Mouse (Mus musculus) midbrain, embryonic 16.5 days (tissue): ENCODE measurements around the gene Epha3. TPM values are rescaled to one million over a fixed set of nuclear protein-coding genes. Genes with fewer than 3 reads are reported as not detected.

Experiments
- ATAC-seq: fragments of 200-750 bp; cut with Nextera tagmentation; 2 replicates; pipeline ENCODE4 v1.8.0; 2017; ENCODE audit warnings: moderate TSS enrichment
- H3K27ac ChIP-seq: fragments of 300-500 bp; sonication (generic); 2 replicates; pipeline ENCODE4 v1.5.1; 2014; ENCODE audit warnings: mild to moderate bottlenecking, low read length, mixed read lengths
- H3K27me3 ChIP-seq: fragments of 300-500 bp; sonication (generic); 2 replicates; pipeline ENCODE4 v1.6.1; 2014; ENCODE audit warnings: low read depth, low read length, mixed read lengths; ENCODE audit not compliant: control insufficient read depth, insufficient read depth
- H3K36me3 ChIP-seq: fragments of 300-500 bp; sonication (generic); 2 replicates; pipeline ENCODE4 v1.6.1; 2014; ENCODE audit warnings: mild to moderate bottlenecking, low read length, moderate library complexity, mixed read lengths; ENCODE audit not compliant: control insufficient read depth, insufficient read depth
- H3K4me1 ChIP-seq: fragments of 300-500 bp; sonication (generic); 2 replicates; pipeline ENCODE4 v1.6.1; 2014; ENCODE audit warnings: mild to moderate bottlenecking, low read length, mixed read lengths; ENCODE audit not compliant: control insufficient read depth, insufficient read depth
- H3K4me2 ChIP-seq: fragments of 300-500 bp; sonication (generic); 2 replicates; pipeline ENCODE4 v1.6.1; 2014; ENCODE audit warnings: mild to moderate bottlenecking, low read length, mixed read lengths
- H3K4me3 ChIP-seq: fragments of 300-500 bp; sonication (generic); 2 replicates; pipeline ENCODE4 v1.5.1; 2014; ENCODE audit warnings: low read depth, mild to moderate bottlenecking, low read length, moderate library complexity, mixed read lengths
- H3K9ac ChIP-seq: fragments of 300-500 bp; sonication (generic); 2 replicates; pipeline ENCODE4 v1.6.1; 2014; ENCODE audit warnings: low read depth, low read length, mixed read lengths
- H3K9me3 ChIP-seq: fragments of 300-500 bp; sonication (generic); replicated peaks from 2 replicates; pipeline ENCODE4 v1.6.1; 2014; ENCODE audit warnings: mild to moderate bottlenecking, low read length, mixed read lengths; ENCODE audit not compliant: control insufficient read depth, poor library complexity, severe bottlenecking
- WGBS: fragments of 180-500 bp; shearing (Covaris S2); extraction: QIAGEN DNeasy Blood & Tissue Kit; methylation state at CpG from one replicate; pipeline ENCODE4 v1.1.7; 2014; 5-methylcytosine and 5-hydroxymethylcytosine counted together
- polyA plus RNA-seq: library from polyadenylated mRNA; unstranded; fragments of >200 nt; fragmentation: Nextera tagmentation; extraction: Ambion mirVana; gene quantifications from 2 replicates; pipeline ENCODE4 v1.2.1, GENCODE M21; 2015

Epha3 gene
- polyA plus RNA-seq, 1 experiment from 2014 or later, result 16.8 TPM

- Histone ChIP-seq H3K27me3 (no peaks in the 10 kb centered on the region), H3K4me2 (no peak overlapping the region), H3K9ac (no peak overlapping the region), H3K9me3 (no peaks in the 10 kb centered on the region), H3K4me1 (no peaks in the 10 kb centered on the region), H3K4me3 (no peak overlapping the region), H3K27ac (no peak overlapping the region), H3K36me3 (no peaks in the 10 kb centered on the region)
- no peak for ATAC-seq
- 94% methylated on average over 2 of the region's 2 CpGs for WGBS
These were observed 21.1 kb downstream of the Epha3 start for GRCm38 (mm10) chr16:63842911-63843310.

GRCm38 (mm10) chr16:63837466-63837865, 26.5 kb downstream of the Epha3 start:
- no peaks in the 10 kb centered on the region for H3K36me3 ChIP-seq
- no peaks in the 10 kb centered on the region for H3K27me3 ChIP-seq
- H3K4me1 ChIP-seq, result no peaks in the 10 kb centered on the region
- ATAC-seq, result no peak
- no peaks in the 10 kb centered on the region for H3K9me3 ChIP-seq
- no peak overlapping the region for H3K4me2 ChIP-seq
- H3K9ac ChIP-seq, result no peak overlapping the region
- H3K4me3 ChIP-seq, result no peak overlapping the region
- no peak overlapping the region for H3K27ac ChIP-seq

- H3K36me3 ChIP-seq, result no peaks in the 10 kb centered on the region
- no peaks in the 10 kb centered on the region for H3K9me3 ChIP-seq
- no peak overlapping the region for H3K27ac ChIP-seq
- no peak for ATAC-seq
- no peak overlapping the region for H3K9ac ChIP-seq
- no peaks in the 10 kb centered on the region for H3K27me3 ChIP-seq
- no peak overlapping the region for H3K4me2 ChIP-seq
- WGBS, result 44% methylated on average over 2 of the region's 2 CpGs
- no peak overlapping the region for H3K4me3 ChIP-seq
- peaks cover 6% of the 10 kb centered on the region; the same call in 1 of the 2 replicates for H3K4me1 ChIP-seq
These were observed 42.8 kb downstream of the Epha3 start for GRCm38 (mm10) chr16:63821164-63821563.

GRCm38 (mm10) chr16:63817606-63818005, 46.4 kb downstream of the Epha3 start:
- 38% methylated on average over 6 of the region's 6 CpGs for WGBS
- Histone ChIP-seq H3K4me2 (0 out of 2 replicates have a peak overlapping the region, but pooled peaks have one; percentile 8), H3K36me3 (no peaks in the 10 kb centered on the region)

GRCm38 (mm10) chr16:63816672-63817071, 47.3 kb downstream of the Epha3 start:
- no peaks in the 10 kb centered on the region for H3K36me3 ChIP-seq
- no peak overlapping the region for H3K27ac ChIP-seq
- H3K27me3 ChIP-seq, result no peaks in the 10 kb centered on the region
- H3K4me3 ChIP-seq, result no peak overlapping the region
- WGBS, result 14% methylated on average over 1 of the region's 1 CpGs
- no peak for ATAC-seq
- peaks cover 6% of the 10 kb centered on the region; the same call in 1 of the 2 replicates for H3K4me1 ChIP-seq
- H3K9me3 ChIP-seq, result no peaks in the 10 kb centered on the region
- H3K4me2 ChIP-seq, result no peak overlapping the region
- no peak overlapping the region for H3K9ac ChIP-seq

More at GRCm38 (mm10) chr16:63817606-63818005, 46.4 kb downstream of the Epha3 start:
- H3K4me1 ChIP-seq, result peaks cover 6% of the 10 kb centered on the region; the same call in 1 of the 2 replicates
- H3K9me3 ChIP-seq, result no peaks in the 10 kb centered on the region
- H3K27me3 ChIP-seq, result no peaks in the 10 kb centered on the region
- no peak overlapping the region; the same call in 1 of the 2 replicates for H3K27ac ChIP-seq
- H3K9ac ChIP-seq, result no peak overlapping the region
- H3K4me3 ChIP-seq, result no peak overlapping the region
- ATAC-seq, result no peak; the same call in 1 of the 2 replicates

GRCm38 (mm10) chr16:63809871-63810270, 54.1 kb downstream of the Epha3 start:
- no peaks in the 10 kb centered on the region for H3K4me1 ChIP-seq

GRCm38 (mm10) chr16:63808991-63809390, 55.0 kb downstream of the Epha3 start:
- no peak overlapping the region for H3K27ac ChIP-seq
- no peaks in the 10 kb centered on the region for H3K36me3 ChIP-seq
- H3K9ac ChIP-seq, result no peak overlapping the region
- ATAC-seq, result no peak
- no peaks in the 10 kb centered on the region for H3K9me3 ChIP-seq
- H3K4me2 ChIP-seq, result no peak overlapping the region
- no peak overlapping the region for H3K4me3 ChIP-seq
- H3K27me3 ChIP-seq, result no peaks in the 10 kb centered on the region
- no peaks in the 10 kb centered on the region for H3K4me1 ChIP-seq

More at GRCm38 (mm10) chr16:63809871-63810270, 54.1 kb downstream of the Epha3 start:
- no peak overlapping the region for H3K27ac ChIP-seq
- 68% methylated on average over 5 of the region's 5 CpGs for WGBS
- no peaks in the 10 kb centered on the region for H3K9me3 ChIP-seq
- H3K27me3 ChIP-seq, result no peaks in the 10 kb centered on the region
- H3K36me3 ChIP-seq, result no peaks in the 10 kb centered on the region
- no peak overlapping the region for H3K9ac ChIP-seq
- no peak overlapping the region for H3K4me3 ChIP-seq
- H3K4me2 ChIP-seq, result no peak overlapping the region
- ATAC-seq, result no peak

- 15% methylated on average over 5 of the region's 5 CpGs for WGBS
- Histone ChIP-seq H3K4me3 (no peak overlapping the region), H3K36me3 (no peaks in the 10 kb centered on the region), H3K27me3 (no peaks in the 10 kb centered on the region), H3K9me3 (no peaks in the 10 kb centered on the region), H3K4me1 (no peaks in the 10 kb centered on the region), H3K27ac (no peak overlapping the region), H3K9ac (no peak overlapping the region), H3K4me2 (no peak overlapping the region)
- peak; percentile 80 for ATAC-seq
These were observed 57.4 kb downstream of the Epha3 start for GRCm38 (mm10) chr16:63806437-63807129.

GRCm38 (mm10) chr16:63806025-63806424, 58.0 kb downstream of the Epha3 start:
- no peak for ATAC-seq
- no peak overlapping the region for H3K9ac ChIP-seq
- H3K27me3 ChIP-seq, result no peaks in the 10 kb centered on the region
- 59% methylated on average over 3 of the region's 3 CpGs for WGBS
- no peak overlapping the region for H3K4me3 ChIP-seq
- H3K27ac ChIP-seq, result no peak overlapping the region
- H3K36me3 ChIP-seq, result no peaks in the 10 kb centered on the region
- H3K4me2 ChIP-seq, result no peak overlapping the region
- no peaks in the 10 kb centered on the region for H3K9me3 ChIP-seq
- H3K4me1 ChIP-seq, result no peaks in the 10 kb centered on the region
